ENCODE assay signal across 8 mouse cellular contexts in the genomic region with DNA sequence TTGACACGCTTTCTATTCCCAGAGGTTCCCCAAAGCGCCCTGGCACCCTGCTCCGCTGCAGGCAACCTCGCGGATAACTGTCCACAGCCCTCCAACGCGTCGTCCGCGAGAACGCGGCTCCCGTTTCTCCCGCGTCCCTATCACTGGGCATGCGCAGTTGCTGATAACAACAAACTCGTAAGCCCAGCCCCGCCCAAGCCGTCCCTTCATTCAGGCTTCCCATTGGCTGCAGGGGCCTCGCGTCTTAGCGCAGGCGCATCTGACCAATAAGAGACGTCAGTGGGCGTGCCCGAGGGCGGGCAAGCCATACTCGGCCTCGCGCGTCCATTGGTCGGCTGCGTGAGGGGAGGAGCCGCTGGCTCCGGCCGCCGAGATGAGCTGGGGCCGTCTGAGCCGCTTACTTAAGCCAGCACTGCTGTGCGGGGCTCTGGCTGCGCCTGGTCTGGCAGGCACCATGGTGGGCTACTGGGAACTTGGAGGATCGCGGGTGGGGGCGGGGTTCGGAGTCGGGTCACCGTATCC. TPM values are rescaled to one million over a fixed set of nuclear protein-coding genes. Genes with fewer than 3 reads are reported as not detected.
A peak's percentile ranks its signal among the peaks of the same experiment; 100 is the strongest.
DNase-seq lines count a peak whose midpoint lies in the region; ATAC-seq and TF ChIP-seq lines count a peak whose summit lies in the region.

No protein-coding gene starts in this region.

- WGBS in embryonic facial prominence, embryonic 14.5 days, result 0% methylated on average over 45 of the region's 47 CpGs
- WGBS in limb, embryonic 14.5 days, result under 1% methylated on average over 47 of the region's 47 CpGs
- WGBS in midbrain, postnatal 0 days, result under 1% methylated on average over 46 of the region's 47 CpGs

- DNase-seq in 3T3-L1 (ENCODE audit: low read depth, low spot score), result peak; percentile 99
- peak; percentile 96 to 99 for DNase-seq in adrenal gland, postnatal 4 days (ENCODE audit: low spot score in 2 of 2)
- peak; percentile 100 for DNase-seq in embryonic facial prominence, embryonic 14.5 days (ENCODE audit: low spot score)
- peak; percentile 99 for DNase-seq in heart, adult 8-10 months (ENCODE audit: low spot score)
- DNase-seq in kidney, adult 9 months, result peak; percentile 100
- DNase-seq in limb, embryonic 14.5 days (ENCODE audit: low spot score), result peak; percentile 100
- peak; percentile 100 for DNase-seq in midbrain, postnatal 0 days (ENCODE audit: low spot score)
- peak; percentile 99 for DNase-seq in spleen, postnatal 14 days (ENCODE audit: low spot score in 2 of 2)

- H3K4me2 ChIP-seq in embryonic facial prominence, embryonic 14.5 days (ENCODE audit: low read depth, low read length), result peak overlapping the region; percentile 86
- H3K4me2 ChIP-seq in limb, embryonic 14.5 days (replicated peaks; ENCODE audit: low read depth, low read length, severe bottlenecking), result peak overlapping the region; percentile 81
- peak overlapping the region; percentile 74 for H3K4me2 ChIP-seq in midbrain, postnatal 0 days (ENCODE audit: low read depth, low read length, poor library complexity, severe bottlenecking)

- peak; percentile 92; the same call in 1 of the 2 replicates for TF ChIP-seq POLR2A in limb, embryonic 14.5 days (IDR thresholded peaks at IDR 0.05; ENCODE audit: borderline replicate concordance, extremely low read depth, insufficient read depth, insufficient read length)

- peak overlapping the region; percentile 98 for H3K27ac ChIP-seq in embryonic facial prominence, embryonic 14.5 days (replicated peaks; ENCODE audit: low read depth, low read length)
- H3K27ac ChIP-seq in limb, embryonic 14.5 days (replicated peaks; ENCODE audit: low read depth, low read length), result peak overlapping the region; percentile 95
- H3K27ac ChIP-seq in midbrain, postnatal 0 days (ENCODE audit: low read depth, low read length), result peak overlapping the region; percentile 98

- peak overlapping the region; percentile 94 for H3K9ac ChIP-seq in embryonic facial prominence, embryonic 14.5 days (ENCODE audit: low read depth, low read length)
- peak overlapping the region; percentile 88 for H3K9ac ChIP-seq in limb, embryonic 14.5 days (ENCODE audit: low read depth, low read length, severe bottlenecking)
- H3K9ac ChIP-seq in midbrain, postnatal 0 days (replicated peaks; ENCODE audit: low read length, poor library complexity, severe bottlenecking), result peak overlapping the region; percentile 92

- H3K27me3 ChIP-seq in embryonic facial prominence, embryonic 14.5 days (replicated peaks; ENCODE audit: control insufficient read depth, insufficient read depth, low read length), result no peaks in the 10 kb centered on the region
- no peaks in the 10 kb centered on the region for H3K27me3 ChIP-seq in limb, embryonic 14.5 days (ENCODE audit: control insufficient read depth, insufficient read depth, low read length)
- no peaks in the 10 kb centered on the region for H3K27me3 ChIP-seq in midbrain, postnatal 0 days (ENCODE audit: insufficient read depth, low read length)

- peaks cover 31% of the 10 kb centered on the region for H3K36me3 ChIP-seq in embryonic facial prominence, embryonic 14.5 days (ENCODE audit: control insufficient read depth, insufficient read depth, low read length)
- H3K36me3 ChIP-seq in limb, embryonic 14.5 days (ENCODE audit: control insufficient read depth, insufficient read depth, low read length), result peaks cover 31% of the 10 kb centered on the region
- H3K36me3 ChIP-seq in midbrain, postnatal 0 days (ENCODE audit: insufficient read depth, low read length), result peaks cover 25% of the 10 kb centered on the region

- H3K9me3 ChIP-seq in embryonic facial prominence, embryonic 14.5 days (ENCODE audit: control insufficient read depth, low read length), result no peaks in the 10 kb centered on the region
- no peaks in the 10 kb centered on the region for H3K9me3 ChIP-seq in limb, embryonic 14.5 days (ENCODE audit: control insufficient read depth, low read length)
- no peaks in the 10 kb centered on the region for H3K9me3 ChIP-seq in midbrain, postnatal 0 days (ENCODE audit: low read length)

- TF ChIP-seq CTCF in midbrain, postnatal 0 days (IDR thresholded peaks at IDR 0.05), result no peak

- H3K4me1 ChIP-seq in embryonic facial prominence, embryonic 14.5 days (ENCODE audit: control insufficient read depth, insufficient read depth, low read length), result peaks cover 12% of the 10 kb centered on the region; the same call in 1 of the 2 replicates
- H3K4me1 ChIP-seq in limb, embryonic 14.5 days (ENCODE audit: control insufficient read depth, insufficient read depth, low read length), result peaks cover 16% of the 10 kb centered on the region
- H3K4me1 ChIP-seq in midbrain, postnatal 0 days (ENCODE audit: insufficient read depth, low read length), result peaks cover 3% of the 10 kb centered on the region; the same call in 1 of the 2 replicates

- H3K4me3 ChIP-seq in embryonic facial prominence, embryonic 14.5 days (ENCODE audit: low read depth, low read length), result peak overlapping the region; percentile 93
- H3K4me3 ChIP-seq in limb, embryonic 14.5 days (replicated peaks; ENCODE audit: low read length), result peak overlapping the region; percentile 91
- H3K4me3 ChIP-seq in midbrain, postnatal 0 days (ENCODE audit: low read depth, low read length), result peak overlapping the region; percentile 77

- ATAC-seq in embryonic facial prominence, embryonic 14.5 days (ENCODE audit: low read depth), result peak; percentile 98
- ATAC-seq in limb, embryonic 14.5 days (ENCODE audit: low FRiP score, low read depth), result peak; percentile 96
- ATAC-seq in midbrain, postnatal 0 days (ENCODE audit: low FRiP score), result peak; percentile 96

RNA-seq across cellular contexts. Expression of gene Gpx4, which starts 6.4 kb away (rescaled TPM):
- 100 to 1,000 TPM; 576 to 622 TPM for total RNA-seq in adrenal gland, postnatal 4 days (2021)
- 505 and 517 TPM in 2 replicates for polyA plus RNA-seq in embryonic facial prominence, embryonic 14.5 days (2014; fragmentation: Nextera tagmentation; extraction: Ambion mirVana)
- total RNA-seq in heart, adult 8-10 months (2022), result 1,000 to 10,000 TPM; 1,048 to 1,125 (median 1,067) TPM
- 372 and 379 TPM in 2 replicates for polyA plus RNA-seq in limb, embryonic 14.5 days (2012; rRNA removed)
- polyA plus RNA-seq in limb, embryonic 14.5 days (2014; fragmentation: Nextera tagmentation; extraction: Ambion mirVana), result 466 and 493 TPM in 2 replicates
- total RNA-seq in midbrain, postnatal 0 days (2014; rRNA removed), result 350 TPM in 2 replicates
- polyA plus RNA-seq in midbrain, postnatal 0 days (2015; fragmentation: Nextera tagmentation; extraction: Ambion mirVana), result 635 and 741 TPM in 2 replicates

RNA-seq across cellular contexts. Expression of gene Polr2e, which starts 13.7 kb away (rescaled TPM):
- 100 to 1,000 TPM; 103 to 112 TPM for total RNA-seq in adrenal gland, postnatal 4 days (2021)
- 207 and 227 TPM in 2 replicates for polyA plus RNA-seq in embryonic facial prominence, embryonic 14.5 days (2014; fragmentation: Nextera tagmentation; extraction: Ambion mirVana)
- total RNA-seq in heart, adult 8-10 months (2022), result 100 to 1,000 TPM in 2 of 4 experiments, 10 to 100 TPM in 2; 91.7 to 106 (median 100) TPM
- polyA plus RNA-seq in limb, embryonic 14.5 days (2012; rRNA removed), result 287 and 350 TPM in 2 replicates
- polyA plus RNA-seq in limb, embryonic 14.5 days (2014; fragmentation: Nextera tagmentation; extraction: Ambion mirVana), result 247 and 248 TPM in 2 replicates
- 66.4 and 76.0 TPM in 2 replicates for total RNA-seq in midbrain, postnatal 0 days (2014; rRNA removed)
- 126 and 135 TPM in 2 replicates for polyA plus RNA-seq in midbrain, postnatal 0 days (2015; fragmentation: Nextera tagmentation; extraction: Ambion mirVana)

RNA-seq across cellular contexts. Expression of gene Arhgap45, which starts 36.9 kb away (rescaled TPM):
- 1 to 10 TPM; 7.1 to 8.5 TPM for total RNA-seq in adrenal gland, postnatal 4 days (2021)
- polyA plus RNA-seq in embryonic facial prominence, embryonic 14.5 days (2014; fragmentation: Nextera tagmentation; extraction: Ambion mirVana), result 4.4 and 6.4 TPM in 2 replicates
- 1 to 10 TPM; 2.9 to 5.1 (median 3.4) TPM for total RNA-seq in heart, adult 8-10 months (2022)
- 12.8 and 14.4 TPM in 2 replicates for polyA plus RNA-seq in limb, embryonic 14.5 days (2012; rRNA removed)
- polyA plus RNA-seq in limb, embryonic 14.5 days (2014; fragmentation: Nextera tagmentation; extraction: Ambion mirVana), result 3.4 and 5.7 TPM in 2 replicates
- total RNA-seq in midbrain, postnatal 0 days (2014; rRNA removed), result 1.7 and 2.4 TPM in 2 replicates
- polyA plus RNA-seq in midbrain, postnatal 0 days (2015; fragmentation: Nextera tagmentation; extraction: Ambion mirVana), result 1.2 and 1.6 TPM in 2 replicates

RNA-seq across cellular contexts. Expression of gene Sbno2, which starts 52.1 kb away (rescaled TPM):
- 10 to 100 TPM; 51.7 to 53.2 TPM for total RNA-seq in adrenal gland, postnatal 4 days (2021)
- polyA plus RNA-seq in embryonic facial prominence, embryonic 14.5 days (2014; fragmentation: Nextera tagmentation; extraction: Ambion mirVana), result 12.8 and 14.1 TPM in 2 replicates
- total RNA-seq in heart, adult 8-10 months (2022), result 10 to 100 TPM in 3 of 4 experiments, 1 to 10 TPM in 1; 9.5 to 12.0 (median 11.1) TPM
- polyA plus RNA-seq in limb, embryonic 14.5 days (2012; rRNA removed), result 24.9 and 29.5 TPM in 2 replicates
- 15.3 and 16.8 TPM in 2 replicates for polyA plus RNA-seq in limb, embryonic 14.5 days (2014; fragmentation: Nextera tagmentation; extraction: Ambion mirVana)
- 24.3 TPM in 2 replicates for total RNA-seq in midbrain, postnatal 0 days (2014; rRNA removed)
- 7.6 TPM in 2 replicates for polyA plus RNA-seq in midbrain, postnatal 0 days (2015; fragmentation: Nextera tagmentation; extraction: Ambion mirVana)

RNA-seq across cellular contexts. Expression of gene Abca7, which starts 57.0 kb away (rescaled TPM):
- total RNA-seq in adrenal gland, postnatal 4 days (2021), result 10 to 100 TPM; 21.9 to 23.0 TPM
- 2.5 and 2.8 TPM in 2 replicates for polyA plus RNA-seq in embryonic facial prominence, embryonic 14.5 days (2014; fragmentation: Nextera tagmentation; extraction: Ambion mirVana)
- total RNA-seq in heart, adult 8-10 months (2022), result 1 to 10 TPM; 7.5 to 8.5 (median 8.0) TPM
- 6.2 and 8.0 TPM in 2 replicates for polyA plus RNA-seq in limb, embryonic 14.5 days (2012; rRNA removed)
- 2.2 and 2.4 TPM in 2 replicates for polyA plus RNA-seq in limb, embryonic 14.5 days (2014; fragmentation: Nextera tagmentation; extraction: Ambion mirVana)
- total RNA-seq in midbrain, postnatal 0 days (2014; rRNA removed), result 9.3 TPM in 2 replicates
- 1.7 and 1.9 TPM in 2 replicates for polyA plus RNA-seq in midbrain, postnatal 0 days (2015; fragmentation: Nextera tagmentation; extraction: Ambion mirVana)

Comparison
In these comparisons a context has a peak if more than half of its experiments do, and no peak if none do; other contexts are left out.
1. Peak in every context shown above with its lines: DNase-seq, ATAC-seq, H3K4me3 ChIP-seq and H3K27ac ChIP-seq.